Mouse (Mus musculus) C2C12 (cell line): Measurements from ENCODE around the gene Olfr263. TPM values are rescaled to one million over a fixed set of nuclear protein-coding genes. Genes with fewer than 3 reads are reported as not detected.

Experiments used
- H3K27me3 ChIP-seq: one replicate; pipeline ENCODE4 v1.6.1; 2011; ENCODE audit not compliant: control insufficient read depth, insufficient read depth, insufficient read length
- H3K36me3 ChIP-seq: one replicate; pipeline ENCODE4 v1.6.1; 2011; ENCODE audit not compliant: control insufficient read depth, insufficient read depth
- H3K4me3 ChIP-seq: one replicate; pipeline ENCODE4 v1.5.1; 2011; ENCODE audit warnings: mild to moderate bottlenecking, control low read depth; ENCODE audit not compliant: poor library complexity, insufficient read depth, severe bottlenecking
- H3K79me2 ChIP-seq: one replicate; pipeline ENCODE4 v1.6.1; 2011; ENCODE audit not compliant: control insufficient read depth, insufficient read depth
- H3K79me3 ChIP-seq: one replicate; pipeline ENCODE4 v1.6.1; 2011; ENCODE audit warnings: low read depth, control low read depth
- H3ac ChIP-seq: one replicate; pipeline ENCODE3; 2011; ENCODE audit warnings: low read depth; ENCODE audit not compliant: control insufficient read depth, insufficient read length
- CEBPB ChIP-seq: IDR thresholded peaks from one replicate; pipeline ENCODE4 v1.6.1; 2011; ENCODE audit warnings: low read depth, mild to moderate bottlenecking, control low read depth, moderate library complexity
- CTCF ChIP-seq: IDR thresholded peaks from one replicate; pipeline ENCODE4 v1.5.1; 2011; ENCODE audit not compliant: control insufficient read depth, insufficient read depth, insufficient read length
- FOSL1 ChIP-seq: IDR thresholded peaks from one replicate; pipeline ENCODE4 v1.8.0; 2011; ENCODE audit warnings: mild to moderate bottlenecking, low read length; ENCODE audit not compliant: poor library complexity, insufficient read depth, severe bottlenecking
- MAX ChIP-seq: IDR thresholded peaks from one replicate; pipeline ENCODE4 v1.6.1; 2011; ENCODE audit warnings: mild to moderate bottlenecking, control low read depth
- MYOD1 ChIP-seq: IDR thresholded peaks from one replicate; pipeline ENCODE4 v1.6.1; 2011; ENCODE audit warnings: low read depth; ENCODE audit not compliant: control insufficient read depth, insufficient read length
- MYOG ChIP-seq: IDR thresholded peaks from one replicate; pipeline ENCODE4 v1.6.1; 2011; ENCODE audit not compliant: control insufficient read depth, insufficient read length; ENCODE audit errors: extremely low read depth
- USF1 ChIP-seq: IDR thresholded peaks from one replicate; pipeline ENCODE4 v1.6.1; 2011; ENCODE audit warnings: low read depth, mild to moderate bottlenecking, control low read depth, moderate library complexity
- polyA plus RNA-seq: library from polyadenylated mRNA; unstranded; fragments of >200 nt; fragmentation: generic; extraction: Trizol; gene quantifications from one replicate; pipeline ENCODE4 v1.2.1, GENCODE M21; 2012; ENCODE audit warnings: missing spikeins

Olfr263 gene
- polyA plus RNA-seq, 1 experiment = not detected

GRCm38 (mm10) chr13:21171600-21172150 lies 42.2 kb downstream of the Olfr263 start:
- peak; percentile 97 for TF ChIP-seq USF1
- peak; percentile 90 for TF ChIP-seq MAX
- no peak for TF ChIP-seq CTCF
- no peak for TF ChIP-seq MYOG
- TF ChIP-seq CEBPB = no peak
- TF ChIP-seq FOSL1 = no peak
- TF ChIP-seq MYOD1 = no peak
- H3K4me3 ChIP-seq = peak overlapping the region; percentile 39
- H3K79me3 ChIP-seq = no peaks in the 10 kb centered on the region
- no peaks in the 10 kb centered on the region for H3K36me3 ChIP-seq
- no peaks in the 10 kb centered on the region for H3K27me3 ChIP-seq
- H3ac ChIP-seq = peak overlapping the region; percentile 33
- H3K79me2 ChIP-seq = no peaks in the 10 kb centered on the region

GRCm38 (mm10) chr13:21172241-21173027 lies 43.0 kb downstream of the Olfr263 start:
- peak overlapping the region; percentile 7 for H3K4me3 ChIP-seq
- TF ChIP-seq USF1 (no peak), MAX (no peak), MYOD1 (no peak), CEBPB (no peak), MYOG (no peak), CTCF (no peak), FOSL1 (no peak)

GRCm38 (mm10) chr13:21173072-21173471 lies 43.6 kb downstream of the Olfr263 start:
- H3K36me3 ChIP-seq = no peaks in the 10 kb centered on the region
- H3K79me2 ChIP-seq = no peaks in the 10 kb centered on the region
- no peaks in the 10 kb centered on the region for H3K79me3 ChIP-seq
- H3K4me3 ChIP-seq = peak overlapping the region; percentile 7
- no peaks in the 10 kb centered on the region for H3K27me3 ChIP-seq
- TF ChIP-seq MYOD1 = peak; percentile 62
- TF ChIP-seq CTCF = no peak
- peak overlapping the region; percentile 54 for H3ac ChIP-seq

More at GRCm38 (mm10) chr13:21172241-21173027, 43.0 kb downstream of the Olfr263 start:
- Histone ChIP-seq H3K79me3 (no peaks in the 10 kb centered on the region), H3K27me3 (no peaks in the 10 kb centered on the region), H3ac (no peak overlapping the region), H3K36me3 (no peaks in the 10 kb centered on the region), H3K79me2 (no peaks in the 10 kb centered on the region)

- H3K36me3 ChIP-seq = peaks cover 2% of the 10 kb centered on the region
- peaks cover 18% of the 10 kb centered on the region for H3K79me2 ChIP-seq
- TF ChIP-seq MYOG (no peak), FOSL1 (no peak), MYOD1 (no peak), MAX (no peak), CTCF (no peak)
- H3ac ChIP-seq = no peak overlapping the region
- no peak overlapping the region for H3K4me3 ChIP-seq
- H3K27me3 ChIP-seq = no peaks in the 10 kb centered on the region
- peaks cover 15% of the 10 kb centered on the region for H3K79me3 ChIP-seq
Measured at GRCm38 (mm10) chr13:21176733-21177132, 47.3 kb downstream of the Olfr263 start.

- peaks cover 24% of the 10 kb centered on the region for H3K79me3 ChIP-seq
- H3ac ChIP-seq = no peak overlapping the region
- peaks cover 11% of the 10 kb centered on the region for H3K36me3 ChIP-seq
- TF ChIP-seq MAX (no peak), FOSL1 (no peak), CTCF (no peak), MYOG (no peak), CEBPB (no peak), MYOD1 (no peak), USF1 (no peak)
- no peaks in the 10 kb centered on the region for H3K27me3 ChIP-seq
- H3K4me3 ChIP-seq = no peak overlapping the region
- H3K79me2 ChIP-seq = peaks cover 28% of the 10 kb centered on the region
Measured at GRCm38 (mm10) chr13:21177657-21178056, 48.2 kb downstream of the Olfr263 start.

GRCm38 (mm10) chr13:21178364-21178763 lies 48.9 kb downstream of the Olfr263 start:
- Histone ChIP-seq H3K36me3 (peaks cover 16% of the 10 kb centered on the region), H3ac (no peak overlapping the region), H3K27me3 (no peaks in the 10 kb centered on the region), H3K79me3 (peaks cover 31% of the 10 kb centered on the region), H3K4me3 (no peak overlapping the region), H3K79me2 (peaks cover 35% of the 10 kb centered on the region)
- TF ChIP-seq CTCF (no peak), MYOG (no peak), USF1 (no peak), MAX (no peak), FOSL1 (no peak), MYOD1 (no peak), CEBPB (no peak)
